Mouse (Mus musculus): ENCODE results near the gene Rims1.

- TF ChIP-seq POLR2A (IDR thresholded peaks at IDR 0.05; ENCODE audit: insufficient read depth, low read length), result no peak
- TF ChIP-seq CTCF (IDR thresholded peaks at IDR 0.05; ENCODE audit: low read depth, low read length), result no peak
Observed at GRCm38 (mm10) chr1:22279954-22280353, 525.8 kb downstream of the Rims1 start.
